Mouse (Mus musculus): ENCODE results near the gene Tmem206. TPM values are rescaled to one million over a fixed set of nuclear protein-coding genes. Genes with fewer than 3 reads are reported as not detected.

The Tmem206 gene
- total RNA-seq, 2 experiments from 2014 or later: 4.4 to 7.0 TPM

GRCm38 (mm10) chr1:191395200-191395599 lies 69.5 kb downstream of the Tmem206 start:
- DNase-seq: no peak
- intact Hi-C loops (cut with DNase I): loop anchor here (5.0 kb wide), 1 partner anchor 427 kb away; the partner anchor contains the start of gene Nek2

DNA sequence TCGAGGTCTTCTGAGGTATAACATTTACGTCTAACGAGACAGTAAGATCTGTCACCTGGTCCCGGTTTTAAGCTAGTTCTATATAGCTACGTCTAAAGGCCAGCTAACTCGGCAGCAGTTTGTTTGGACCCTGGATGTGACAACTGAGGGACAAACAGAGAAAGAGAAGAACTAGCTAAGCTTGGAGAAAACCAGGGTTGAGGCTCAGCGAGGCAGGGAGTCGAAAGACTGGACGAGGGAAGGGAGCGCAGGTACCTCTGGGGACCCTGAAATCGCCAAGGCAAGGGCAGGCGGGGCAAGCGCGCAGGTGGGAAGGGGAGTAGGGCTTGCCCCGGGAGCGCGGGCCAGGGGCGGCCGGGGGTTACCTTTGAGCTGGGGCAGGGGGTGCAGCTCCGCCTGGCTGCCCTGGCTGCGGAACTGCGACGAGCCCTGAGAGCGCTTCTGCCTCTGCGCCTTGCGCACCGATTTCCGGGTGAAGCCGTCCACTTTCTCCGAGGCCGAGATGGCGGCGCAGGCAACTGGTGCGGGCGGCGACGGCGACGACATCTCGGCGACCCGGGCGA lies 70.2 kb downstream of the Tmem206 start:
- DNase-seq: peak; percentile 67 to 72
- intact Hi-C loops (cut with DNase I): loop anchor here (5.0 kb wide), 1 partner anchor 426 kb away; the partner anchor contains the start of gene Nek2

DNA sequence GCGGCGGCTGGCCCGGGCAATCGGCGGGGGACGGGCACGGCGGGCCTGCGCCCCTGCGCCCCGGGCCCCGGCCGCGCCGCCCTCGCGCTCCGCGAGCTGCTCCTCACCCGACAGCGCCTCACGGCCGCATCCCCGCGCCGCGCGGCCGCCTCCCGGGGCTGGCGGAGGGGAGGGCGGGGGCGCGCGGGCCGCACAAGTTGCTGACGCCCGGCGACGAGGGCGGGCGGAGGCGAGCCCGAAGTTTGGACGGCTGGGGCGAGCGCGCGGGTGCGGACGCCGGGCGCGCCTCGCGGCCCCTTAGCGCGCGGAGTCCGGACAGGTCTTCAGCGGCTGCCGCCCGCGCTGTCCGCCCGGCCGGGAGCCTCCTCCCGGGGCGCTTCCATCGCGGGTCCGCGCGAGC lies 70.7 kb downstream of the Tmem206 start:
- DNase-seq: no peak
- intact Hi-C loops (cut with DNase I): loop anchor here (5.0 kb wide), 1 partner anchor 426 kb away; the partner anchor contains the start of gene Nek2

GRCm38 (mm10) chr1:191396897-191397849 lies 71.5 kb downstream of the Tmem206 start:
- intact Hi-C loops (cut with DNase I): loop anchor here (5.0 kb wide), 1 partner anchor 425 kb away; the partner anchor contains the start of gene Nek2
- DNase-seq: peak; percentile 99 to 100

Other genes starting within 250 kb of the Tmem206 start
- under 1 TPM; 0.57 to 0.97 TPM for gene Batf3, start 228.1 kb upstream of the Tmem206 start, total RNA-seq (2021)
- gene Fam71a, start 161.1 kb upstream of the Tmem206 start, total RNA-seq (2021): not detected
- gene Atf3, start 107.9 kb upstream of the Tmem206 start, total RNA-seq (2021): 1 to 10 TPM; 5.3 to 5.6 TPM
- gene Nenf, start 7.7 kb upstream of the Tmem206 start, total RNA-seq (2021): 100 to 1,000 TPM; 107 to 116 TPM
- gene Ppp2r5a, start 77.4 kb downstream of the Tmem206 start, total RNA-seq (2021): 100 to 1,000 TPM; 113 to 127 TPM
- gene Dtl, start 249.6 kb downstream of the Tmem206 start, total RNA-seq (2021): 1 to 10 TPM; 4.9 to 6.3 TPM
- gene Ints7, start 249.7 kb downstream of the Tmem206 start, total RNA-seq (2021): 10 to 100 TPM; 23.0 to 23.2 TPM

Measured in heart, postnatal 10 days (tissue).